ENCODE assay signal across 36 mouse cellular contexts in genomic region chr16:43645879-43646278, GRCm38 (mm10). TPM values are rescaled to one million over a fixed set of nuclear protein-coding genes. Genes with fewer than 3 reads are reported as not detected.
"Had no signal": no experiment of that assay in that cellular context is flagged by ENCODE, and none has a peak within 500 bp of the region (broad histone marks: within the 10 kb centered on the region; RNA-seq: fewer than 3 reads in every experiment).

No protein-coding gene starts in this region.

- H3K27ac ChIP-seq: embryonic facial prominence, embryonic 10.5 days; embryonic facial prominence, embryonic 12.5 days; embryonic facial prominence, embryonic 13.5 days; embryonic facial prominence, embryonic 15.5 days; forebrain, embryonic 10.5 days; forebrain, embryonic 12.5 days; forebrain, embryonic 13.5 days; forebrain, embryonic 15.5 days; gastrocnemius, adult 2 months; heart, adult 2 months had no signal

- H3K9ac ChIP-seq: embryonic facial prominence, embryonic 12.5 days; embryonic facial prominence, embryonic 13.5 days; embryonic facial prominence, embryonic 15.5 days; forebrain, embryonic 12.5 days; forebrain, embryonic 13.5 days; forebrain, embryonic 15.5 days; forebrain, postnatal 0 days had no signal

- H3K4me1 ChIP-seq: embryonic facial prominence, embryonic 10.5 days; embryonic facial prominence, embryonic 12.5 days; embryonic facial prominence, embryonic 13.5 days; embryonic facial prominence, embryonic 15.5 days; forebrain, embryonic 10.5 days; forebrain, embryonic 12.5 days; forebrain, embryonic 13.5 days; forebrain, embryonic 15.5 days had no signal

- H3K4me2 ChIP-seq: embryonic facial prominence, embryonic 12.5 days; embryonic facial prominence, embryonic 13.5 days; embryonic facial prominence, embryonic 15.5 days; forebrain, embryonic 12.5 days; forebrain, embryonic 13.5 days; forebrain, embryonic 15.5 days had no signal

- H3K27me3 ChIP-seq: embryonic facial prominence, embryonic 12.5 days; embryonic facial prominence, embryonic 13.5 days; embryonic facial prominence, embryonic 15.5 days; forebrain, embryonic 12.5 days; forebrain, embryonic 13.5 days; forebrain, embryonic 15.5 days had no signal

- ATAC-seq: forebrain, embryonic 13.5 days; forebrain, embryonic 14.5 days; forebrain, embryonic 15.5 days; forebrain, embryonic 16.5 days; forebrain, postnatal 0 days had no signal

- DNase-seq: cerebellum, adult 9-10 months; cerebellum, adult 9-11 months; cerebellum, postnatal 10 days; cerebellum, postnatal 14 days; cerebellum, postnatal 25 days; cerebellum, postnatal 36 days; embryo, embryonic 11 days; forebrain, postnatal 0 days; gastrocnemius, adult 2 months; gastrocnemius, postnatal 10 days; gastrocnemius, postnatal 14 days; gastrocnemius, postnatal 25 days; gastrocnemius, postnatal 36 days; heart, adult 18-20 months; heart, adult 2 months had no signal

- H3K9me3 ChIP-seq: embryonic facial prominence, embryonic 10.5 days; embryonic facial prominence, embryonic 12.5 days; embryonic facial prominence, embryonic 13.5 days; embryonic facial prominence, embryonic 15.5 days; forebrain, embryonic 10.5 days; forebrain, embryonic 12.5 days; forebrain, embryonic 13.5 days; forebrain, embryonic 15.5 days had no signal

- H3K4me3 ChIP-seq: embryonic facial prominence, embryonic 10.5 days; embryonic facial prominence, embryonic 12.5 days; embryonic facial prominence, embryonic 13.5 days; embryonic facial prominence, embryonic 15.5 days; erythroblast, embryonic 14.5 days; forebrain, embryonic 10.5 days; forebrain, embryonic 12.5 days; forebrain, embryonic 13.5 days; forebrain, embryonic 15.5 days; gastrocnemius, adult 2 months; heart, adult 2 months had no signal

- H3K36me3 ChIP-seq: embryonic facial prominence, embryonic 10.5 days; embryonic facial prominence, embryonic 12.5 days; embryonic facial prominence, embryonic 13.5 days; embryonic facial prominence, embryonic 15.5 days; forebrain, embryonic 10.5 days had no signal

RNA-seq across cellular contexts. Expression of gene Tigit, which starts 18.1 kb away (rescaled TPM):
- total RNA-seq: common myeloid progenitor, adult 5-6 weeks; forebrain, postnatal 0 days; gastrocnemius, adult 18-20 months; gastrocnemius, adult 2 months; gastrocnemius, adult 8-10 months; gastrocnemius, postnatal 10 days; gastrocnemius, postnatal 14 days; gastrocnemius, postnatal 25 days; gastrocnemius, postnatal 36 days; gastrocnemius, postnatal 4 days; granulocyte monocyte progenitor cell, adult 5-6 weeks; heart, adult 18-20 months; heart, adult 2 months; heart, adult 8-10 months had no signal
- polyA plus RNA-seq: cortical plate, adult 2 months; embryonic facial prominence, embryonic 10.5 days; embryonic facial prominence, embryonic 12.5 days; embryonic facial prominence, embryonic 13.5 days; embryonic facial prominence, embryonic 14.5 days; erythroblast, embryonic 14.5 days; forebrain, embryonic 10.5 days; forebrain, embryonic 11.5 days; forebrain, embryonic 12.5 days; forebrain, embryonic 13.5 days; forebrain, embryonic 14.5 days; forebrain, embryonic 15.5 days; forebrain, embryonic 16.5 days; frontal cortex, adult 2 months had no signal
